Mouse (Mus musculus) embryonic fibroblast, embryonic 13.5 days (primary cell): ENCODE measurements around the gene Lmo4. TPM values are rescaled to one million over a fixed set of nuclear protein-coding genes. Genes with fewer than 3 reads are reported as not detected.

Experiments
- H3K27ac ChIP-seq: 2 replicates; pipeline ENCODE4 v1.5.1; 2012; ENCODE audit warnings: low read length, control low read depth, inconsistent platforms; ENCODE audit not compliant: insufficient read depth
- H3K4me1 ChIP-seq: 2 replicates; pipeline ENCODE4 v1.6.1; 2011; ENCODE audit warnings: low read length; ENCODE audit not compliant: control insufficient read depth, insufficient read depth
- H3K4me3 ChIP-seq: 2 replicates; pipeline ENCODE4 v1.5.1; 2011; ENCODE audit warnings: mild to moderate bottlenecking, control low read depth, low read length; ENCODE audit not compliant: insufficient read depth
- CTCF ChIP-seq: IDR thresholded peaks from 2 replicates; pipeline ENCODE4 v1.5.1; 2011; ENCODE audit warnings: mild to moderate bottlenecking, control low read depth, low read length, moderate library complexity, borderline replicate concordance; ENCODE audit not compliant: insufficient read depth
- POLR2A ChIP-seq: IDR thresholded peaks from 2 replicates; pipeline ENCODE4 v1.6.1; 2011; ENCODE audit warnings: low read depth, mild to moderate bottlenecking, control low read depth, low read length, moderate library complexity
- polyA plus RNA-seq: library from polyadenylated mRNA; stranded (reverse); fragments of >200 nt; gene quantifications from 2 replicates; pipeline ENCODE4 v1.2.4, GENCODE M21; 2011; ENCODE audit warnings: low read depth; ENCODE audit not compliant: missing spikeins, insufficient read length

The Lmo4 gene
- polyA plus RNA-seq, 1 experiment: 124 TPM

DNA sequence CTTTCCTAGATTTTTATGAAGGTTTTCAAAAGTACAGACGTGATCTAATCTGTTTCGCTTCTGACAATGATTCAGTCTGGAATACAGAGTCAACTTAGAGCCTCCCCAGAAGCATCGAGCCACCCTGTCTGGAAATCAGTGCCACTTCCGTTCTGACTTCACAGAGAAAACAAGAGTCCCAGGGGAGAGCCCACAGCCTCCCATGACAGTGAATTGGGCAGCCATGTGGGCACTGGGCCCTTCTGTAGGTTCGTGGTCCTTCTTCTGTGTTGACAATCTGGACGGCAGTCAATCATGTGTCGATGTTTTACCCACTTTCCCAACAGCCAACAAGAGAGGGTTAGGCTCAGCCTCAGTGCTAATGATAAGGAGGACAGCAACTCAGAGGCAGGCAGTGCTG is 26.4 kb upstream of the Lmo4 start:
- H3K4me3 ChIP-seq: no peak overlapping the region
- TF ChIP-seq POLR2A (no peak), CTCF (no peak)
- H3K4me1 ChIP-seq: no peaks in the 10 kb centered on the region
- no peak overlapping the region for H3K27ac ChIP-seq

DNA sequence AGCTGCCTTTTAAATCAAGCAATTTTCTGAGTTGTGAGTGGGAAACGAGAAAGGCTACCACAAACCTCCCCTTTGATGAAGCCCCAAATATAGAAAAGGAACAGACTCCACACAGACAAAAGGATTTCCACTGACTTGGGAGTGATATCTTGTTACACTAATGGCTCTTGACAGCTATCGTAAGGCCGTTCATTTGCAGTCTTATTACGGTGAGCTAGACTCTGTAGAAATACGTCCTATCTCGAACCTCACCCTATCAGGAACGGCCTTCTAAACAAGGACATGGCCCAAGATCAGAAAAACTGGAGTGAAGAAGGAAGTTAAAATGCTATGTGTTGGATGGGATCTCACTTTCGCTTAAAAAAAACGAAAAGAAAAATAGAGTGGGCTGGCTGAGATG is 25.0 kb upstream of the Lmo4 start:
- Histone ChIP-seq H3K4me3 (no peak overlapping the region), H3K27ac (no peak overlapping the region), H3K4me1 (no peaks in the 10 kb centered on the region)
- TF ChIP-seq POLR2A: no peak
- TF ChIP-seq CTCF: no peak

DNA sequence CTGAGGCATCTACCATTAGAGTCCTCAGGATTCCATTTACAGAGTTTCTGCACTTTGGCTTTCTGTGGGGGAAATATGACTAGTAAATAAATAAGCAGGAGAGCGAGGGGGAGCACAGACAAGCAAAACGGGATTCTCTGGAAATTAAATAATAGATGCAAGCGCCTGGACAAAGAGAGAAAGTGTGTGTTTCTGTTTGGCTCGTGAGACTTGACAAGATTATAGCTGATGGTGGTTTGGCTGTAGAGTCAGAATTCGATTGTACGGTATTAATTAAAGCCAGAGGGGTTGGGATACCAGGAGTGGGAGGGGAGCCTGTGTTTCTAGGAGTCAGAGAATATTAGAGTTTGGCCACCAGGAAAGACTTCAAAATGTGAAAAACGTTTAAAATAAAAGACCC is 24.3 kb upstream of the Lmo4 start:
- H3K4me3 ChIP-seq: no peak overlapping the region
- no peaks in the 10 kb centered on the region for H3K4me1 ChIP-seq
- TF ChIP-seq CTCF (no peak), POLR2A (no peak)
- no peak overlapping the region for H3K27ac ChIP-seq

DNA sequence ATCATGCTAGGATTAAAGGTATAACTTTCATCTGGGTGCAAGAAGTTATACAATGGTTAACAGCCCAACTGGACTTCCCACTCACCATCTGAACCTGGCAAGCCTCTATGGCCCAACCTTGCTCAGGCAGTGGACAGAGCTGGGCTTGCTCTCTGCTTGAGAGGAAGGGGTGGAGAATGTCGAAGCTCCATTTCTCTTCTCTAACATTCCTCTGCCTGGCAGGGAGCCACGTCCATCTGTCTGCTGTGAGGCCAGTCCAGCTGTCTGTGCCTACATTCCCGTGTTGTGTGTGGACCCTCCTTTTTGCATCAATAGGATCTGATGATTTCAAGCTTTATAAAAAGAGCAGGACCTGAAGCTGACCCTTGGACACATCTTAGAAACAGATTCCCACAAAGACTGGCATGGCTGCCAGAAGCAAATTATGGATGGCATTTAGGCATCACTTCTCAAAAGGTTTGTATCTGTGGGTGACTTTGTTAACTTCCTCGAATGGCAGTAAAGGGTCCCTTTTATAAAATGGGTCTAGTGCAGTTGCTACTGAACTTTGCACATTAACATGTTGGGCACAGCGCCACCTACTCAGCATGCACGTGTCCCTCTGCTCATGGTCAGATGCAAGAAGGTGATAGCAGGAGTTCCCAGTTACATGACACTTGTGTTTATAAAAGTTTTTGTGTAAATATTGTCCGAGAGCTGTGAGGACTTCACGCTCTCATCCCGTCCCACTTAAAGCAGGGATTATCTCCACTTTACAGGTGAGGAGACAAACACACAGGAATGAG is 20.6 kb upstream of the Lmo4 start:
- no peak overlapping the region for H3K4me3 ChIP-seq
- TF ChIP-seq POLR2A (no peak), CTCF (no peak)
- no peak overlapping the region for H3K27ac ChIP-seq
- no peaks in the 10 kb centered on the region for H3K4me1 ChIP-seq

DNA sequence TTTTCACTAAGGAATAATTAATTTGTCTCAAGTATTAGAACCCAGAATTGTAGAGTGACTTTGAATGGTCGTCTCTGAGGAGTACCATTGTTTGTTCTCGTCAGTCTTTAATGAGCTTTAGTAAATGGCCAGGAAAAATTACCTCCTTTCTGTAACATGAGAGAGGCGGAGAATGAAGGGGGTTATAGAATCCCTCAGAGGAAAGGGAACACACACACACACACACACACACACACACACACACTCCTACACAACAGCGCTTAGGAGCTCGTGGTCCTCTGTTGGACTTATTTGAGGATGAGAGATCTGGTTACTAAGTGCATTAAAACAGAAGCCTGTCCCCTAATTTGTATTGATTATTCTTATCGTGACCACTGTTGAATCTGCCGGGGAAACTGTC is 19.6 kb upstream of the Lmo4 start:
- no peaks in the 10 kb centered on the region for H3K4me1 ChIP-seq
- no peak overlapping the region for H3K4me3 ChIP-seq
- TF ChIP-seq POLR2A (no peak), CTCF (no peak)
- no peak overlapping the region for H3K27ac ChIP-seq

DNA sequence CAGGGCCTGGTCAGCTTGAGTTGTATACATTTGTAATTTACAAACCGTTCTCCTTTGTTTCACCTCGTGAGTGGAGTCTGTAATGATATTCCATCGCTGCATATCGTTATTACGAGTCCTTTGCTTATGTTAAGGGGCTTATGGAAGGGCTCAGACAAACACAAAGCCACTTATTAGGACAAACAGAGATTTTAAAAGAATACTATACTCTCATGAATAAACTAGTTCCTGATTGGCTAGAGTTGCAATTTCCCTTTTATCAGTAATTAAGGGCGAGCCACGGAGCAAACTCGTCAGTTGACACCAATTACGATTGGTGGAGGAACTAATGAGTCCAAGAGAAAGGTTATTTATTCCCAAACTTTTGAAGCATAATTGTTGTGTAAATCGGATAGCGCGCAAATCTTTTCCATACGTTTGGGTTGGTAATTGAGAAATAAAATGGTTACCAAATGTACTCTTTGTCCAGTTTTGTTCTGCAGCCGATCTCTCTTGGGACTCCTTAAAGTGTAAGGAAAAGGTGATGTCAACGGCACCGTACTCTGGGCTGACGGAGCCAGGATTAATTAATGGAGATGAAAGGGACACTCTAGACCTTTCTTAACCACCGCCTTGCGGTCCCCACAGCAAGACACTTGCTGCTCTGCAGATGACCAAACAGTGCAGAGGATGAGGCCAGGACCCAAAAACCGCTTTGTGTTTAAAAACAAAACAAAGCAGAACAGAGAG is 18.5 kb upstream of the Lmo4 start:
- H3K4me3 ChIP-seq: no peak overlapping the region

DNA sequence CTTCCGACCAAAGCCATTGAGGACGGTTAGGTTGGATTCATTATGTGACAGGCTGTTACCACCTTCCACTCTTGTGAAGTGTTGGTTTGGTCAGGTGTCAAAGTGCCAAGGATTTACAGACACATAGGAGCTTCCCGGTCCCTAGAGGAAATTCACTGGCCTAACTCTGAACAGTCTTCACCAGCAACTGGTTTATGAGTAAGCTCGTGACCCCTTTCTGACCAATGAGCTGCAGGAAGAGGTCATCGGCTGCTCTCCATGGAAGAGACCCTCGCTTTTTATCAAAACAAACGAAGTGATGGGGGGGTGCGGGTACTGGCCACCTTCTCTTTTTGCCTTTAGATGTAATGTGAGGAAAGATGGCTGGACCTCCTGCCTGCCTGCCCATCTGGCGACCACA is 17.4 kb upstream of the Lmo4 start:
- Histone ChIP-seq H3K4me3 (no peak overlapping the region), H3K4me1 (no peaks in the 10 kb centered on the region), H3K27ac (no peak overlapping the region)
- no peak for TF ChIP-seq POLR2A
- TF ChIP-seq CTCF: no peak

More for the DNA sequence above, 18.5 kb upstream of the Lmo4 start:
- H3K4me1 ChIP-seq: no peaks in the 10 kb centered on the region
- TF ChIP-seq POLR2A (no peak), CTCF (no peak)
- no peak overlapping the region for H3K27ac ChIP-seq

DNA sequence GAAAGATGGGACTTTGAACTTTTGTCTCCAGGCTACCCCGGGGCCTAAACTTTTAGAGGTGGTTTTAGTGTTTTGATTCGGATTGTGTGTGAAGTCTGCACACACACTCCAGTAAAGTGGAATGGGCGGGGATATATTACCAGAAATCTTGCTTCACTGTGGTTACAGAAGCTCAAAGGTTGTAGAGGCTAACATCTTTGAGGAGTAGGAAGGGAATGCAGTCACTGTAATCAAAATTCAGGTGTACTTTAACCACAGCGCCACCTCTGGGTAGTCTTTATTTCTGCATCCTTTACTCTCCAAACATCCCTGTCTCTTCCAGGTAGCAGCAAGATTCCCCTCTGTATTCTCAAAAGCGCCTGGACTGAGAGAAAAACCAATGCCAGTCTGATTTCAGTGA is 2.5 kb upstream of the Lmo4 start:
- Histone ChIP-seq H3K4me1 (no peaks in the 10 kb centered on the region), H3K4me3 (no peak overlapping the region), H3K27ac (no peak overlapping the region)
- TF ChIP-seq POLR2A (no peak), CTCF (no peak)

DNA sequence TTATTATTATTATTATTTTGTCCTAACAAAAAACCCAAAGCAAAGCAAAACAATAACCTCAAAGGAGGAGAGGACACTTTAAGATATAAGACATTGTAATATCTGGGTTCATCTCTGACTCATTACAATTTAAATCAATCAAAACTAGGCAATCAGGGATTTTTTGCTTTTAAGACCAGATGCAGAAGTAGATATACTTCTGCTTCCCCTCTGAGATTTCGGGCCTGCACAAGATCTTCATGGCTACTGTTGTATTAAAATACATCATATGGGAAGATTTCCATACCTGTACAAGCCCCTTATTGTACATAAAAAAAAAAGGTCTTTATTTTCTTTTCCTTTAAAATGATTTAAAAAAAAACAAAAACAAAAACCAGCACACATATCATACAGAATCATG is 1.9 kb upstream of the Lmo4 start:
- no peak for TF ChIP-seq CTCF
- TF ChIP-seq POLR2A: no peak

DNA sequence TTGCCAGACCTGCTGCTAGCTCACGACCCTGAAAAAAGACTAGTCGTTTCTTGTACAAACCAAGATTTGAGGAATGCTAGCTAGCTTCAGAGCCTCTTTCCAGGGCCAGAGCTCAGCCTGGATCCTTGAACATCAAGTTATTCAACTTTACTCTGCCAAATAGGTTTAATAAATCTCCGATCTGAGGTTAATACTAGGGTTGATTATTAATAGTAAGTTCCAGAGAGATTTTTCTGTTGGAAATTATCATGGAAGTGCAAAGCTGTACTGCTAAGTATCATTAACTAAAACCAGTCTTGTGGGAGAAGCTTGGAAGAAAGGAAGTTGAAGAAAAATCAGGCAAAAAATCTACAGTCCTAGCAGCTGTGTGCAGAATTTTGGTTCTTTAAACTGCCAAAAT is 1.2 kb upstream of the Lmo4 start:
- Histone ChIP-seq H3K4me3 (peak overlapping the region; percentile 71), H3K27ac (peak overlapping the region; percentile 95), H3K4me1 (no peaks in the 10 kb centered on the region)
- TF ChIP-seq POLR2A (no peak), CTCF (no peak)

More for the DNA sequence above, 1.9 kb upstream of the Lmo4 start:
- no peak overlapping the region for H3K4me3 ChIP-seq
- no peaks in the 10 kb centered on the region for H3K4me1 ChIP-seq
- no peak overlapping the region for H3K27ac ChIP-seq
